Mouse (Mus musculus) forebrain, embryonic 12.5 days (tissue): Measurements from ENCODE around the gene Siah3. TPM values are rescaled to one million over a fixed set of nuclear protein-coding genes. Genes with fewer than 3 reads are reported as not detected.

Experiments
- ATAC-seq: fragments of 200-750 bp; cut with Nextera tagmentation; 2 replicates; pipeline ENCODE4 v1.8.0; 2017; ENCODE audit warnings: moderate TSS enrichment; ENCODE audit not compliant: low FRiP score
- H3K27ac ChIP-seq: fragments of 300-500 bp; sonication (generic); 2 replicates; pipeline ENCODE4 v1.5.1; 2016; ENCODE audit warnings: mild to moderate bottlenecking
- H3K27me3 ChIP-seq: fragments of 300-500 bp; sonication (generic); 2 replicates; pipeline ENCODE4 v1.6.1; 2016; ENCODE audit warnings: mild to moderate bottlenecking
- H3K36me3 ChIP-seq: fragments of 300-500 bp; sonication (generic); replicated peaks from 2 replicates; pipeline ENCODE4 v1.6.1; 2016; ENCODE audit warnings: mild to moderate bottlenecking
- H3K4me1 ChIP-seq: fragments of 300-500 bp; sonication (generic); 2 replicates; pipeline ENCODE4 v1.6.1; 2016
- H3K4me2 ChIP-seq: fragments of 300-500 bp; sonication (generic); 2 replicates; pipeline ENCODE4 v1.6.1; 2016; ENCODE audit warnings: mild to moderate bottlenecking, moderate library complexity
- H3K4me3 ChIP-seq: fragments of 300-500 bp; sonication (generic); replicated peaks from 2 replicates; pipeline ENCODE4 v1.5.1; 2016; ENCODE audit warnings: mild to moderate bottlenecking
- H3K9ac ChIP-seq: fragments of 300-500 bp; sonication (generic); 2 replicates; pipeline ENCODE4 v1.6.1; 2016; ENCODE audit warnings: mild to moderate bottlenecking
- H3K9me3 ChIP-seq: fragments of 300-500 bp; sonication (generic); 2 replicates; pipeline ENCODE4 v1.6.1; 2016
- WGBS: fragments of 180-500 bp; shearing (Covaris S2); methylation state at CpG from one replicate; pipeline ENCODE4 v1.1.7; 2016; 5-methylcytosine and 5-hydroxymethylcytosine counted together
- polyA plus RNA-seq: library from polyadenylated mRNA; unstranded; fragments of >200 nt; fragmentation: Nextera tagmentation; extraction: Ambion mirVana; gene quantifications from 2 replicates; pipeline ENCODE4 v1.2.1, GENCODE M21; 2016

Siah3 gene
- polyA plus RNA-seq, 1 experiment from 2014 or later: 4.2 TPM

GRCm38 (mm10) chr14:75473061-75473930 is 17.5 kb downstream of the Siah3 start:
- Histone ChIP-seq H3K27me3 (no peaks in the 10 kb centered on the region), H3K9ac (0 out of 2 replicates have a peak overlapping the region, but pooled peaks have one; percentile 21), H3K27ac (peak overlapping the region; percentile 89), H3K4me2 (no peak overlapping the region), H3K9me3 (no peaks in the 10 kb centered on the region), H3K4me1 (peaks cover 16% of the 10 kb centered on the region), H3K4me3 (no peak overlapping the region), H3K36me3 (no peaks in the 10 kb centered on the region)
- peak; percentile 92 for ATAC-seq
- WGBS: 31% methylated on average over 9 of the region's 9 CpGs

GRCm38 (mm10) chr14:75475887-75476286 is 20.1 kb downstream of the Siah3 start:
- WGBS: 95% methylated on average over 2 of the region's 2 CpGs
- H3K27me3 ChIP-seq: no peaks in the 10 kb centered on the region
- H3K9ac ChIP-seq: no peak overlapping the region
- no peak overlapping the region for H3K4me2 ChIP-seq
- H3K27ac ChIP-seq: no peak overlapping the region
- peaks cover 16% of the 10 kb centered on the region for H3K4me1 ChIP-seq
- no peak overlapping the region for H3K4me3 ChIP-seq
- no peaks in the 10 kb centered on the region for H3K9me3 ChIP-seq
- no peak for ATAC-seq
- no peaks in the 10 kb centered on the region for H3K36me3 ChIP-seq

- H3K4me1 ChIP-seq: peaks cover 22% of the 10 kb centered on the region
- H3K4me3 ChIP-seq: no peak overlapping the region
- peak; percentile 77 for ATAC-seq
- H3K9ac ChIP-seq: no peak overlapping the region
- 59% methylated on average over 15 of the region's 15 CpGs for WGBS
- H3K27me3 ChIP-seq: no peaks in the 10 kb centered on the region
- 0 out of 2 replicates have a peak, but pooled peaks cover 4% of the 10 kb centered on the region for H3K36me3 ChIP-seq
- no peaks in the 10 kb centered on the region for H3K9me3 ChIP-seq
- H3K27ac ChIP-seq: peak overlapping the region; percentile 82
- no peak overlapping the region for H3K4me2 ChIP-seq
These were observed 26.7 kb downstream of the Siah3 start for GRCm38 (mm10) chr14:75482231-75483175.

GRCm38 (mm10) chr14:75483176-75483546 is 27.4 kb downstream of the Siah3 start:
- no peaks in the 10 kb centered on the region for H3K9me3 ChIP-seq
- ATAC-seq: peak; percentile 77
- peaks cover 25% of the 10 kb centered on the region for H3K4me1 ChIP-seq
- H3K4me3 ChIP-seq: no peak overlapping the region
- 71% methylated on average over 6 of the region's 6 CpGs for WGBS
- H3K4me2 ChIP-seq: no peak overlapping the region
- peak overlapping the region; percentile 82 for H3K27ac ChIP-seq
- no peak overlapping the region for H3K9ac ChIP-seq
- H3K27me3 ChIP-seq: no peaks in the 10 kb centered on the region
- 0 out of 2 replicates have a peak, but pooled peaks cover 4% of the 10 kb centered on the region for H3K36me3 ChIP-seq

GRCm38 (mm10) chr14:75487932-75488331 is 32.1 kb downstream of the Siah3 start:
- H3K27ac ChIP-seq: no peak overlapping the region
- H3K4me1 ChIP-seq: peaks cover 15% of the 10 kb centered on the region
- no peak for ATAC-seq
- no peaks in the 10 kb centered on the region for H3K9me3 ChIP-seq
- no peak overlapping the region for H3K4me2 ChIP-seq
- peaks cover 8% of the 10 kb centered on the region for H3K27me3 ChIP-seq
- WGBS: 72% methylated on average over 7 of the region's 7 CpGs
- no peak overlapping the region for H3K9ac ChIP-seq
- H3K4me3 ChIP-seq: no peak overlapping the region
- H3K36me3 ChIP-seq: 0 out of 2 replicates have a peak, but pooled peaks cover 4% of the 10 kb centered on the region

- no peak for ATAC-seq
- Histone ChIP-seq H3K27me3 (peaks cover 8% of the 10 kb centered on the region), H3K36me3 (0 out of 2 replicates have a peak, but pooled peaks cover under 1% of the 10 kb centered on the region), H3K4me3 (no peak overlapping the region), H3K9me3 (no peaks in the 10 kb centered on the region), H3K27ac (no peak overlapping the region), H3K4me2 (no peak overlapping the region), H3K4me1 (0 out of 2 replicates have a peak, but pooled peaks cover 3% of the 10 kb centered on the region), H3K9ac (no peak overlapping the region)
- WGBS: 89% methylated on average over 14 of the region's 14 CpGs
These were observed 37.9 kb downstream of the Siah3 start for GRCm38 (mm10) chr14:75493555-75494194.

- H3K4me2 ChIP-seq: no peak overlapping the region
- H3K27me3 ChIP-seq: peaks cover 8% of the 10 kb centered on the region
- WGBS: 44% methylated on average over 6 of the region's 6 CpGs
- no peak for ATAC-seq
- no peak overlapping the region for H3K4me3 ChIP-seq
- peaks cover 8% of the 10 kb centered on the region; the same call in 1 of the 2 replicates for H3K36me3 ChIP-seq
- H3K9me3 ChIP-seq: no peaks in the 10 kb centered on the region
- no peak overlapping the region for H3K9ac ChIP-seq
- 0 out of 2 replicates have a peak, but pooled peaks cover 3% of the 10 kb centered on the region for H3K4me1 ChIP-seq
- H3K27ac ChIP-seq: no peak overlapping the region
These were observed 39.1 kb downstream of the Siah3 start for GRCm38 (mm10) chr14:75494926-75495325.

GRCm38 (mm10) chr14:75501501-75501990 is 45.8 kb downstream of the Siah3 start:
- H3K27me3 ChIP-seq: peaks cover 4% of the 10 kb centered on the region; the same call in 1 of the 2 replicates
- no peaks in the 10 kb centered on the region for H3K9me3 ChIP-seq
- H3K36me3 ChIP-seq: peaks cover 11% of the 10 kb centered on the region; the same call in 1 of the 2 replicates
- ATAC-seq: no peak
- H3K4me1 ChIP-seq: peaks cover 29% of the 10 kb centered on the region
- no peak overlapping the region for H3K27ac ChIP-seq
- no peak overlapping the region for H3K9ac ChIP-seq
- H3K4me2 ChIP-seq: no peak overlapping the region
- 46% methylated on average over 3 of the region's 3 CpGs for WGBS
- H3K4me3 ChIP-seq: no peak overlapping the region

GRCm38 (mm10) chr14:75502446-75502845 is 46.7 kb downstream of the Siah3 start:
- Histone ChIP-seq H3K27ac (0 out of 2 replicates have a peak overlapping the region, but pooled peaks have one; percentile 19), H3K4me2 (no peak overlapping the region), H3K9ac (no peak overlapping the region), H3K27me3 (peaks cover 5% of the 10 kb centered on the region; the same call in 1 of the 2 replicates), H3K9me3 (no peaks in the 10 kb centered on the region), H3K36me3 (peaks cover 11% of the 10 kb centered on the region; the same call in 1 of the 2 replicates), H3K4me1 (peaks cover 29% of the 10 kb centered on the region), H3K4me3 (no peak overlapping the region)
- no peak for ATAC-seq
- WGBS: 77% methylated on average over 8 of the region's 8 CpGs

GRCm38 (mm10) chr14:75504255-75504654 is 48.5 kb downstream of the Siah3 start:
- H3K36me3 ChIP-seq: peaks cover 6% of the 10 kb centered on the region; the same call in 1 of the 2 replicates
- H3K9ac ChIP-seq: no peak overlapping the region
- peaks cover 5% of the 10 kb centered on the region; the same call in 1 of the 2 replicates for H3K27me3 ChIP-seq
- peak overlapping the region; percentile 81 for H3K27ac ChIP-seq
- H3K9me3 ChIP-seq: no peaks in the 10 kb centered on the region
- 56% methylated on average over 2 of the region's 2 CpGs for WGBS
- peaks cover 29% of the 10 kb centered on the region for H3K4me1 ChIP-seq
- no peak overlapping the region for H3K4me2 ChIP-seq
- no peak overlapping the region for H3K4me3 ChIP-seq
- no peak for ATAC-seq

GRCm38 (mm10) chr14:75505126-75505840 is 49.5 kb downstream of the Siah3 start:
- ATAC-seq: peak; percentile 85; the same call in 1 of the 2 replicates
- H3K9me3 ChIP-seq: no peaks in the 10 kb centered on the region
- WGBS: 13% methylated on average over 8 of the region's 8 CpGs
- no peak overlapping the region for H3K9ac ChIP-seq
- peaks cover 5% of the 10 kb centered on the region; the same call in 1 of the 2 replicates for H3K27me3 ChIP-seq
- H3K4me1 ChIP-seq: peaks cover 29% of the 10 kb centered on the region
- no peak overlapping the region for H3K4me3 ChIP-seq
- peak overlapping the region; percentile 2; the same call in 1 of the 2 replicates for H3K4me2 ChIP-seq
- no peaks in the 10 kb centered on the region for H3K36me3 ChIP-seq
- peak overlapping the region; percentile 92 for H3K27ac ChIP-seq
